Mouse (Mus musculus) stomach, embryonic 15.5 days (tissue): Measurements from ENCODE around the gene Anxa2. TPM values are rescaled to one million over a fixed set of nuclear protein-coding genes. Genes with fewer than 3 reads are reported as not detected.

Source experiments
- ATAC-seq: fragments of 200-750 bp; cut with Nextera tagmentation; 2 replicates; pipeline ENCODE4 v1.8.0; 2017; ENCODE audit warnings: low read depth, moderate number of reproducible peaks, moderate TSS enrichment; ENCODE audit not compliant: insufficient read depth, low FRiP score
- H3K27ac ChIP-seq: fragments of 300-500 bp; sonication (generic); 2 replicates; pipeline ENCODE4 v1.5.1; 2015; ENCODE audit warnings: mild to moderate bottlenecking, inconsistent platforms
- H3K27me3 ChIP-seq: fragments of 300-500 bp; sonication (generic); replicated peaks from 2 replicates; pipeline ENCODE4 v1.6.1; 2015; ENCODE audit warnings: inconsistent platforms
- H3K36me3 ChIP-seq: fragments of 300-500 bp; sonication (generic); 2 replicates; pipeline ENCODE4 v1.6.1; 2015; ENCODE audit warnings: inconsistent platforms
- H3K4me1 ChIP-seq: fragments of 300-500 bp; sonication (generic); 2 replicates; pipeline ENCODE4 v1.6.1; 2015; ENCODE audit warnings: inconsistent platforms
- H3K4me2 ChIP-seq: fragments of 300-500 bp; sonication (generic); 2 replicates; pipeline ENCODE4 v1.6.1; 2015; ENCODE audit warnings: mild to moderate bottlenecking, inconsistent platforms
- H3K4me3 ChIP-seq: fragments of 300-500 bp; sonication (generic); replicated peaks from 2 replicates; pipeline ENCODE4 v1.5.1; 2015; ENCODE audit warnings: inconsistent platforms
- H3K9ac ChIP-seq: fragments of 300-500 bp; sonication (generic); 2 replicates; pipeline ENCODE4 v1.6.1; 2015; ENCODE audit warnings: inconsistent platforms
- H3K9me3 ChIP-seq: fragments of 300-500 bp; sonication (generic); 2 replicates; pipeline ENCODE4 v1.6.1; 2016; ENCODE audit warnings: inconsistent platforms
- WGBS: fragments of 180-500 bp; shearing (Covaris S2); methylation state at CpG from one replicate; pipeline ENCODE4 v1.1.7; 2015; 5-methylcytosine and 5-hydroxymethylcytosine counted together
- polyA plus RNA-seq: library from polyadenylated mRNA; unstranded; fragments of >200 nt; fragmentation: Nextera tagmentation; extraction: Ambion mirVana; gene quantifications from 2 replicates; pipeline ENCODE4 v1.2.1, GENCODE M21; 2015

Anxa2 gene
- 866 and 946 TPM in 2 replicates for polyA plus RNA-seq

GRCm38 (mm10) chr9:69453066-69453900, at the start of gene Anxa2:
Anxa2 (plus strand) TSS chr9:69453620.
- 4% methylated on average over 35 of the region's 37 CpGs for WGBS
- Histone ChIP-seq H3K4me1 (peaks cover 44% of the 10 kb centered on the region), H3K4me3 (peak within 1 kb of the TSS; percentile 80), H3K36me3 (no peaks in the 10 kb centered on the region), H3K4me2 (peak within 1 kb of the TSS; percentile 62), H3K9ac (peak within 1 kb of the TSS; percentile 81), H3K9me3 (no peaks in the 10 kb centered on the region), H3K27ac (peak within 1 kb of the TSS; percentile 96), H3K27me3 (no peaks in the 10 kb centered on the region)
- peak; percentile 87 for ATAC-seq

- H3K9me3 ChIP-seq: no peaks in the 10 kb centered on the region
- no peak for ATAC-seq
- H3K27ac ChIP-seq: no peak overlapping the region
- no peak overlapping the region for H3K9ac ChIP-seq
- no peaks in the 10 kb centered on the region for H3K27me3 ChIP-seq
- H3K4me1 ChIP-seq: no peaks in the 10 kb centered on the region
- WGBS: 81% methylated on average over 6 of the region's 6 CpGs
- H3K36me3 ChIP-seq: no peaks in the 10 kb centered on the region
- no peak overlapping the region for H3K4me2 ChIP-seq
- no peak overlapping the region for H3K4me3 ChIP-seq
These were observed 48.7 kb upstream of the Anxa2 start for GRCm38 (mm10) chr9:69404671-69405070.

DNA sequence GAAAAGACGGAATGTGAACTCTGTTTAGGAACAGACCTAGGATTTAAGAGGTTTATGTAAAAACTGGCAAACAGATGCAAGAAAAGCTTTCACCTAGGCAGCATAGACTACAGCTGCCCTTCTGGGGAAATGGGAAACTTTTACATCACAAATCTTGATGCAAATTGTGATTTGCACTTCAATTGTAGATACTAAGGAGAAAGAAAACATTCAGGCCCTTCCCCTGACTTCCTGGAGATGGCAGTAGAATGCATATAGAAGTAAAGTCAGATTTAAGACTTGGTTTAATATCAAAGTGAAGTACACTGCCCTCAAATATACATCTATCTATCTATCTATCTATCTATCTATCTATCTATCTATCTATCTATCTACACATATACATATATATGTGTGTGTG, 33.9 kb upstream of the Anxa2 start:
- Histone ChIP-seq H3K4me2 (no peak overlapping the region), H3K9ac (no peak overlapping the region), H3K36me3 (peaks cover 6% of the 10 kb centered on the region; the same call in 1 of the 2 replicates), H3K27me3 (no peaks in the 10 kb centered on the region), H3K27ac (no peak overlapping the region), H3K4me1 (no peaks in the 10 kb centered on the region), H3K4me3 (no peak overlapping the region), H3K9me3 (no peaks in the 10 kb centered on the region)
- WGBS: 95% methylated on average over 1 of the region's 1 CpGs
- ATAC-seq: no peak

GRCm38 (mm10) chr9:69430531-69430930, 22.9 kb upstream of the Anxa2 start:
- WGBS: 80% methylated on average over 3 of the region's 3 CpGs
- Histone ChIP-seq H3K27me3 (no peaks in the 10 kb centered on the region), H3K36me3 (peaks cover 5% of the 10 kb centered on the region; the same call in 1 of the 2 replicates), H3K9me3 (no peaks in the 10 kb centered on the region), H3K9ac (no peak overlapping the region), H3K4me1 (no peaks in the 10 kb centered on the region), H3K4me3 (no peak overlapping the region), H3K4me2 (no peak overlapping the region), H3K27ac (no peak overlapping the region)
- no peak for ATAC-seq

GRCm38 (mm10) chr9:69431863-69432555, 21.4 kb upstream of the Anxa2 start:
- Histone ChIP-seq H3K4me3 (no peak overlapping the region), H3K4me2 (no peak overlapping the region), H3K9ac (no peak overlapping the region), H3K27me3 (no peaks in the 10 kb centered on the region), H3K36me3 (peaks cover 2% of the 10 kb centered on the region; the same call in 1 of the 2 replicates), H3K4me1 (no peaks in the 10 kb centered on the region), H3K9me3 (no peaks in the 10 kb centered on the region), H3K27ac (peak overlapping the region; percentile 22; the same call in 1 of the 2 replicates)
- no peak for ATAC-seq
- WGBS: 52% methylated on average over 6 of the region's 6 CpGs

GRCm38 (mm10) chr9:69435194-69435593, 18.2 kb upstream of the Anxa2 start:
- H3K27ac ChIP-seq: no peak overlapping the region
- WGBS: 79% methylated on average over 10 of the region's 10 CpGs
- ATAC-seq: no peak

GRCm38 (mm10) chr9:69435662-69436061, 17.8 kb upstream of the Anxa2 start:
- Histone ChIP-seq H3K27ac (no peak overlapping the region), H3K4me1 (no peaks in the 10 kb centered on the region), H3K27me3 (no peaks in the 10 kb centered on the region), H3K36me3 (0 out of 2 replicates have a peak, but pooled peaks cover 2% of the 10 kb centered on the region), H3K4me2 (no peak overlapping the region), H3K4me3 (no peak overlapping the region), H3K9ac (no peak overlapping the region), H3K9me3 (no peaks in the 10 kb centered on the region)
- no peak for ATAC-seq

More at GRCm38 (mm10) chr9:69435194-69435593, 18.2 kb upstream of the Anxa2 start:
- Histone ChIP-seq H3K9me3 (no peaks in the 10 kb centered on the region), H3K4me1 (no peaks in the 10 kb centered on the region), H3K4me2 (no peak overlapping the region), H3K36me3 (0 out of 2 replicates have a peak, but pooled peaks cover 2% of the 10 kb centered on the region), H3K27me3 (no peaks in the 10 kb centered on the region), H3K9ac (no peak overlapping the region), H3K4me3 (no peak overlapping the region)

DNA sequence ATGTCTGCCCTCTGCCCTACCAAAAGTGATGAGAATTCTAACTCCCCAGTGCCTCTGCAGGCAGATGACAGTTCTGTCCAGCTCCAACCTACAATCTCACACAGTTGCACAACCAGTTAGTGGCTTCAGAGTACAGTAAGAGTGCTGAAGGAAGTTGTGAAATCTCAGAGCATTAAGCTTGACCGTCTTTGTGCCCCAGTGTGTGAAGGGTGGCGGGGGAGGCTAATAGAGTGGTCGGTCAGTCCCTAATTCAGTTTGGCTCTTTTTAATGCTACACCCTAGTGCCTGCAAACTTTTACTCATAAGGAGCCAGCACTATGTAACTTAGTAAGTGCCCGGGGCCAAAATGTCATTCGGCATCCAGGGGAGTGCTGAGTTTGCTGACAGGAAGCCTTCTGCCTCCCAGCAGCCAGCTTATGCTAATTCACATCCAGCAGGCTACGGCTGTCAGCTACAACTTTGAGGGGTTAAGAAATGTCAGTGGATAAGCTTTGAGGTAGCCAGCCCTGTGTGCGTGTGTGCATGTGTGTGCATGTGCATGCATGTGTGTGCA, 13.5 kb upstream of the Anxa2 start:
- 35% methylated on average over 7 of the region's 7 CpGs for WGBS
- Histone ChIP-seq H3K36me3 (no peaks in the 10 kb centered on the region), H3K4me3 (no peak overlapping the region), H3K27ac (peak overlapping the region; percentile 66), H3K9me3 (no peaks in the 10 kb centered on the region), H3K9ac (no peak overlapping the region), H3K4me1 (no peaks in the 10 kb centered on the region), H3K4me2 (no peak overlapping the region), H3K27me3 (no peaks in the 10 kb centered on the region)
- ATAC-seq: peak; percentile 23; the same call in 1 of the 2 replicates

GRCm38 (mm10) chr9:69442471-69443038, 10.9 kb upstream of the Anxa2 start:
- ATAC-seq: peak; percentile 45; the same call in 1 of the 2 replicates
- H3K4me2 ChIP-seq: no peak overlapping the region
- H3K36me3 ChIP-seq: no peaks in the 10 kb centered on the region
- no peak overlapping the region for H3K4me3 ChIP-seq
- no peaks in the 10 kb centered on the region for H3K9me3 ChIP-seq
- 40% methylated on average over 6 of the region's 6 CpGs for WGBS
- peak overlapping the region; percentile 69 for H3K27ac ChIP-seq
- no peaks in the 10 kb centered on the region for H3K27me3 ChIP-seq
- H3K9ac ChIP-seq: no peak overlapping the region
- no peaks in the 10 kb centered on the region for H3K4me1 ChIP-seq

GRCm38 (mm10) chr9:69443203-69443602, 10.2 kb upstream of the Anxa2 start:
- H3K4me3 ChIP-seq: no peak overlapping the region
- WGBS: 35% methylated on average over 3 of the region's 3 CpGs
- ATAC-seq: no peak
- no peak overlapping the region for H3K4me2 ChIP-seq
- H3K9ac ChIP-seq: no peak overlapping the region
- no peaks in the 10 kb centered on the region for H3K4me1 ChIP-seq
- no peaks in the 10 kb centered on the region for H3K27me3 ChIP-seq
- H3K9me3 ChIP-seq: no peaks in the 10 kb centered on the region
- no peaks in the 10 kb centered on the region for H3K36me3 ChIP-seq
- peak overlapping the region; percentile 69; the same call in 1 of the 2 replicates for H3K27ac ChIP-seq

DNA sequence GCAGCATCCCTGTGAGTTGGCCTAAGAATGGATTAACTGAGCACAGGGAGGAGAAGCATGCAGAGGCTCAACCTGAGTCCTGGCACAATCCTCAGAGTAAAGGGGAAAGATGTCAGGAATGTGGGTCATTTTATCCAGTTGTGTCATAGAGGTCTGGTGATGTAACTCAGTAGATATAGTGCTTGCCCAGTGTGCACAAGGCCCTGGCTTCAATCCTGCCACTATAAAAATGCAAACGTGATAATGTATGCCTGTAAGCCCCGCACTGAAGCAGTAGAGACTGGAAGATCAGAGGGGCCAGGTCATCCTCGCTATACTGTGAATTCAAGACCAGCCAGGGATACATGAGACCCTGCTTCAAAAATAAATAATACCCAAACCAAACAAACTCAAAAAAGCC, 4.6 kb upstream of the Anxa2 start:
- Histone ChIP-seq H3K4me2 (no peak overlapping the region), H3K36me3 (no peaks in the 10 kb centered on the region), H3K4me3 (no peak overlapping the region), H3K4me1 (peaks cover 11% of the 10 kb centered on the region), H3K27me3 (no peaks in the 10 kb centered on the region), H3K27ac (no peak overlapping the region), H3K9ac (no peak overlapping the region), H3K9me3 (no peaks in the 10 kb centered on the region)
- 64% methylated on average over 3 of the region's 3 CpGs for WGBS
- ATAC-seq: no peak
